Mouse (Mus musculus) heart, embryonic 10.5 days (tissue): ENCODE data around the gene Mrps7. TPM values are rescaled to one million over a fixed set of nuclear protein-coding genes. Genes with fewer than 3 reads are reported as not detected.

Source experiments
- DNase-seq: peaks from one replicate; pipeline ENCODE4 v3.0.0-alpha.2; 2017; ENCODE audit warnings: low spot score
- H3K27ac ChIP-seq: fragments of 300-500 bp; sonication (generic); 2 replicates; pipeline ENCODE4 v1.5.1; 2016; ENCODE audit warnings: mild to moderate bottlenecking
- H3K27me3 ChIP-seq: fragments of 300-500 bp; sonication (generic); 2 replicates; pipeline ENCODE4 v1.6.1; 2016; ENCODE audit warnings: mild to moderate bottlenecking; ENCODE audit not compliant: poor library complexity, insufficient read depth, severe bottlenecking
- H3K36me3 ChIP-seq: fragments of 300-500 bp; sonication (generic); 2 replicates; pipeline ENCODE4 v1.6.1; 2016; ENCODE audit warnings: mild to moderate bottlenecking, moderate library complexity
- H3K4me1 ChIP-seq: fragments of 300-500 bp; sonication (generic); 2 replicates; pipeline ENCODE4 v1.6.1; 2016; ENCODE audit warnings: mild to moderate bottlenecking
- H3K4me3 ChIP-seq: fragments of 300-500 bp; sonication (generic); 2 replicates; pipeline ENCODE4 v1.5.1; 2016; ENCODE audit warnings: mild to moderate bottlenecking, moderate library complexity
- H3K9me3 ChIP-seq: fragments of 300-500 bp; sonication (generic); 2 replicates; pipeline ENCODE4 v1.6.1; 2016; ENCODE audit warnings: mild to moderate bottlenecking, moderate library complexity
- WGBS: fragments of 180-500 bp; shearing (Covaris S2); methylation state at CpG from one replicate; pipeline ENCODE4 v1.1.7; 2016; 5-methylcytosine and 5-hydroxymethylcytosine counted together
- polyA plus RNA-seq: library from polyadenylated mRNA; unstranded; fragments of >200 nt; fragmentation: Nextera tagmentation; extraction: Ambion mirVana; gene quantifications from 2 replicates; pipeline ENCODE4 v1.2.1, GENCODE M21; 2016

The Mrps7 gene
- polyA plus RNA-seq, 1 experiment from 2014 or later = 108 TPM

DNA sequence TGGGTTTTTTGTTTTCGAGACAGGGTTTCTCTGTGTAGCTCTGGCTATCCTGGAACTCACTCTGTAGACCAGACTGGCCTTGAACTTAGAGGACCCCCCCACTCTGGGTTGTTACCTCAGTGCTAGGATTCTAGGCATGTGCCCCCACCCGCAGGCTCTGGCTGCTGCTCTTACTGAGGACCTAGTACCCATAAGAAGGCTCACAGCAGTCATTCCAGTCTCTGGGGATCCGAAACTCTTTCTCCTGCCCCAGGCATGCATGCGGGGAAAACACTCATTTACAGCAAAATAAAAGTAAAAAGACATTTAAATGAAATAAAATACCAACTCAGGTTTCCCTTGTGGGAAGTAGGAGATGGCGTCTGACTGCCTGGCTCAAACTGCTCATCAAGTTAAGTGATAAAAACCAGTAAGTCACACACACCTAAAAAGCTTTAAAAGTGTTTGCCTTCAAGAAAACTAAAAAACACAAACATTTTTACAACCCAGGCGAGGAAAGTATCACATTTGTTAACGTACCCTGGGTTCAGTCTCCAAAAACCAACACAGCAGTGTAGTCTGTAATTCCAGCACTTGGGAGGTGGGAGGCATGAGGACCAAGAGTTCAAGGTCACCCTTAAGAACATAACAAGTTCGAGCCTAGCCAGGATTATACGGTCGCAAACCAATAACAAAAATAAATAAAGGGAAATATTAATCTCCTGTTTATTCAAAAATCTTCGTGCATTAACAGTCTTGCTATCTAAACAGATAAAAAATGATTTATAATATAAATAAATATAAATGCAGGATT is 23.3 kb downstream of the Mrps7 start:
- no peaks in the 10 kb centered on the region for H3K9me3 ChIP-seq
- WGBS = 50% methylated on average over 11 of the region's 11 CpGs
- H3K27me3 ChIP-seq = no peaks in the 10 kb centered on the region
- peak overlapping the region; percentile 81 for H3K27ac ChIP-seq
- H3K36me3 ChIP-seq = peaks cover 23% of the 10 kb centered on the region
- DNase-seq = no peak
- H3K4me1 ChIP-seq = no peaks in the 10 kb centered on the region; the same call in 1 of the 2 replicates
- peak overlapping the region; percentile 75 for H3K4me3 ChIP-seq

DNA sequence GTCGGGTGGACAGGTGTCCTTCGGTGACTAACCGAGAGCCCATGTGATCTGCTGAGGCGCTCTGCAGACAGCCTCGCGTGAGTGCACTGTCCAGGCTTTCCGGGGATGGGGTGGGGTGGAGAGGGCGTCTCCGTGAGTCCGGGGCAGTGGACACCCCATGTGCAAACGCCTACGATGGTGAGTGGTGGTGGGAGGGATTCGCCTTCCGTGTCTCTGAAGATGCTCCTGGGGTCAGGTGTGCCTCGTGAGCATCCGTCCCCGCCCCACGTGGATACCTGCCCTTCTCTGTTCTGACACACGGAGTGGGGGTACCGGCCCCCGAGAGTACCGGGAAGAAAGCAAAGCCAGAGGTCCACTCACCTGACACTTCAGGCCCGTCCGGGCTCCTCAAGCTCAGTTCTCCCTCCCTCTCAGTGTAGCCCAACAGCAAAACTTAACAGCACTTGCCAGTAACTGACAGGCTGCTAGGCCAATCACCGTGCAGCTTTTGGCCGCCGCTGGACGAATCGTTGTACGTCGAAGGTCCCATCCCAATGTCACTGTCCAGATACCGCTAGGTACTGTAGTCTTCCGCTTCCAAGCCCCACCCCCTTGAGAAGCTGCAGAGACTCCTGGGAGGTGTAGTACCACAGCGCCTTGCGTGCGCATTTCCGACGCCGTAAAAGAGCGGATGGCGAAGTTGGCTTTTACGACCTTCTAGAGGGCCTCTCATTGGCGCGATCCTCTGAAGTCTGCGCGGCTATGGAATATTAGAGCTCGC is 24.2 kb downstream of the Mrps7 start, which contains the start of gene Slc25a19:
Gene Slc25a19 (minus strand): TSS at position 591 of the 760 bp plus-strand sequence.
- H3K4me1 ChIP-seq = no peaks in the 10 kb centered on the region; the same call in 1 of the 2 replicates
- WGBS = under 1% methylated on average over 47 of the region's 47 CpGs
- peaks cover 14% of the 10 kb centered on the region for H3K36me3 ChIP-seq
- peak; percentile 100 for DNase-seq
- peak within 1 kb of the TSS; percentile 75 for H3K4me3 ChIP-seq
- peak within 1 kb of the TSS; percentile 81 for H3K27ac ChIP-seq
- H3K27me3 ChIP-seq = no peaks in the 10 kb centered on the region
- no peaks in the 10 kb centered on the region for H3K9me3 ChIP-seq

DNA sequence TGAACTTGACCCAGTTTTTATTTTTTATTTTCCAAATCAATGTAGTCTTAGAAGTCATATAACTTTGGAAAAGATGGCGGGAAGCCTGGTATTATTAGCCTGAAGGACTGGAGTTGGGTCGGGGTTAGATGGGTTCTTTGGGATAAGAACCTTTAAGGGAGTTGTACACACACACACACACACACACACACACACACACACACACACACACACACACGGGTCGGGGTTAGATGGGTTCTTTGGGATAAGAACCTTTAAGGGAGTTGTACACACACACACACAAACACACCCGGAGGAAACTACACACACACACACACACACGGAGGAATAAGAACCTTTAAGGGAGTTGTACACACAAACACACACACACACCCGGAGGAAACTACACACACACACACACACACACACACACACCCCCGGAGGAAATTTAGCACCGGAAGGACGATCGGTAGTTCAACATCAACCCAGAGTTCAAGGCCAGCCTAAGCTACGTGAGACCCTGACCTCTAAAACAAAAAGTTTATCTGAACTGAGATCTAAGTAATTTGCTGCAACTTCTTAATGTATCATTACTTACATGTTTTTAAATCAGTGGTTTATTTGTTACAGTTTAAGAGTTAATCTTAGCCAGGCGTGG is 24.9 kb downstream of the Mrps7 start:
- Histone ChIP-seq H3K36me3 (peaks cover 7% of the 10 kb centered on the region), H3K27ac (peak overlapping the region; percentile 81), H3K27me3 (no peaks in the 10 kb centered on the region), H3K4me3 (peak overlapping the region; percentile 75), H3K9me3 (no peaks in the 10 kb centered on the region), H3K4me1 (no peaks in the 10 kb centered on the region; the same call in 1 of the 2 replicates)
- WGBS = 54% methylated on average over 13 of the region's 13 CpGs
- DNase-seq = no peak

DNA sequence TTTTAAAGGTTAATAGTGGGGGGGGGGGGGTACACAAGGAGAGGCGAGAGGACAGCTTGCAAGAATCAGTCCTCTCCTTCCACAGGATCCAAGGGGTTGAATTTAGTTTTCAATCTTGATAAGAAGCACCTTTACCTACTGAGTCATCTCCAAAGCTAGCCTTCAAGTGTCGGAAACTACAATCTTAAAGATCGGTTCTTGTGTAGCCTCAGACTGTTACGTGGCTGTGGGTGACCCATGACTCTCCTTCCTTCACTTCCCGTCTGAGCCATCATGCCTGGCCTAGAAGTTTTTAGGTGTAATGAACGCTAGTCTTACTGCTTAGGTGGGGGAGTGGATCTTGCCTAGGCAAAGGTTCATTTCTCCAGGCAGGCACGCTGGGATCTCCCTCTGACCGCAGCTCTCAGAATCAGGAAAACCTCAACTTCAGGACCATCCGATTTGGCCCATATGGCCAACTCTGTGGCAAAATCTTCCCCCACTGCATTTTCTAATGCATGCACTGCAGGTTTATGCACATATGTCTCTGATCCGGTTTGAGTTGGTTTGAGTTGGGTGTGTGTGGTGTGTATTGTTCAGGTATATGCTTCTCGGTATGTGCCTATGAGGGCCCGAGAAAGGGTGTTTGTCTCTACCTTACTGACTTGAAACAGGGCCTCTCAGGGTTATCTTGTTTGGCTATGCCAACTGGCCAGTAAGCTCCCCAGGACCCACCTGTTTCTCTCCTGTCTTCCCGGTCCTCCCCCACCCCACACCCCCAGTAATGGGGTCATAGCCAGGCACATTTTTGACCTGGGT is 26.2 kb downstream of the Mrps7 start:
- no peak for DNase-seq
- no peaks in the 10 kb centered on the region for H3K9me3 ChIP-seq
- H3K27ac ChIP-seq = no peak overlapping the region
- H3K27me3 ChIP-seq = no peaks in the 10 kb centered on the region
- no peaks in the 10 kb centered on the region; the same call in 1 of the 2 replicates for H3K4me1 ChIP-seq
- 85% methylated on average over 13 of the region's 13 CpGs for WGBS
- H3K4me3 ChIP-seq = no peak overlapping the region
- H3K36me3 ChIP-seq = peaks cover 2% of the 10 kb centered on the region; the same call in 1 of the 2 replicates

DNA sequence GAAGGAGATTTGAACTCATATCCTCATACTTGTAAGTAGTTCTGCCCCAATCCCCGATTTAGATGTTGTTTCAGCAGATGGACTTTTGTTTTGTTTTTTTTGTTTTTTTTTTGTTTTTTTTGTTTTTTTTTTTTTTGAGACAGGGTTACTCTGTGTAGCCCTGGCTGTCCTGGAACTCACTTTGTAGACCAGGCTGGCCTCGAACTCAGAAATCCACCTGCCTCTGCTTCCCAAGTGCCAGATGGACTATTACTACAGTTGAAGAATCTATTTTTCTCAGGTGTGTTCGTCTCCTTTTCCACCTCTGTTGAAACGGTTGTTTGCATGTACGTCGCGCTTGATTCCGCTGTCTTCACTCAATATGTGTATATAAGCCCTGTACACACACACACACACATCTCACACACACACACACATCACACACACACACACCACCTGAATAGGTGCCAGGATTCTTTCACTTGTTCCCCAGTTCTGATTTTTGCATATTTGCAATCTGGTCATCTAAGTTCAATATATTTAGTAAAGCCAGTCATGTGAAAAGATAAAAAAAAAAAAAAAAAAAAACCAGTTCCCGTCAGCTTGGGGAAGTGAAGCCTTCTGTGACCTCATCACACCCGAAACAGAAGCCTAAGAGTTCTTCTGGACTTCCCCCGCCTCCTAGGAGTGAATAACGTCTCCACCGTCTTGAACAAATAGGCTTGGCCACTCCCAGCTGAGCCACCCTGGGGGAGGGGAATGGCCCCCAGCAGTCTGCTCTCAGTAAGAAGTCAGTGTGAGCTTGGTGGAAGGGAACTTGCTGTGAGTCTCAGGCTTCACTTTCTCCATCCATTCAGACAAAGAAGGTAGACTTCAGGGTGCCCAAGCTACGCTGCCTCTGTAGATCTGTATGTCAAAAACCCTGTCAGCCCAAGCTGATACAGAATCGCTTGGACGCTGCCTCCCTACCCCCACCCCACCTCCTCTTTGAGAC is 27.1 kb downstream of the Mrps7 start:
- no peaks in the 10 kb centered on the region for H3K9me3 ChIP-seq
- 51% methylated on average over 16 of the region's 16 CpGs for WGBS
- peak overlapping the region; percentile 47; the same call in 1 of the 2 replicates for H3K27ac ChIP-seq
- no peaks in the 10 kb centered on the region; the same call in 1 of the 2 replicates for H3K4me1 ChIP-seq
- no peak for DNase-seq
- H3K36me3 ChIP-seq = no peaks in the 10 kb centered on the region
- H3K4me3 ChIP-seq = 0 out of 2 replicates have a peak overlapping the region, but pooled peaks have one; percentile 8
- no peaks in the 10 kb centered on the region for H3K27me3 ChIP-seq

DNA sequence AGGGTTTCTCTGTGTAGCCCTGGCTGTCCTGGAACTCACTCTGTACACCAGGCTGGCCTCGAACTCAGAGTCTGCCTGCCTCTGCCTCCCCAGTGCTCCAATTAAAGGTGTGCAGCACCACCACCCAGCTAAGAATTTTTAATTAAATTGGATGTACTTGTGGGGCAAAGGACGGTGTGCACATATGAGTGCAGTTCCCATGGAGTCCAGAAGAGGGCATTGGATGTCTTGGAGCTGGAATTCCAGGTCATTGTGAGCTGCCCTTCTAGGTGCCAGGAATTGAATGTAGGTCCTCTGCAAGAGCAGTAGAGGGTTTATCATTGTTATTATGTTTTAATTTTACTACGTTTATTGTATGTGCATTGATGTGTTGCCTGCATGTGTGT is 27.8 kb downstream of the Mrps7 start:
- Histone ChIP-seq H3K9me3 (no peaks in the 10 kb centered on the region), H3K36me3 (no peaks in the 10 kb centered on the region), H3K4me1 (no peaks in the 10 kb centered on the region; the same call in 1 of the 2 replicates), H3K4me3 (no peak overlapping the region), H3K27ac (0 out of 2 replicates have a peak overlapping the region, but pooled peaks have one; percentile 47), H3K27me3 (no peaks in the 10 kb centered on the region)
- 17% methylated on average over 3 of the region's 3 CpGs for WGBS
- no peak for DNase-seq

DNA sequence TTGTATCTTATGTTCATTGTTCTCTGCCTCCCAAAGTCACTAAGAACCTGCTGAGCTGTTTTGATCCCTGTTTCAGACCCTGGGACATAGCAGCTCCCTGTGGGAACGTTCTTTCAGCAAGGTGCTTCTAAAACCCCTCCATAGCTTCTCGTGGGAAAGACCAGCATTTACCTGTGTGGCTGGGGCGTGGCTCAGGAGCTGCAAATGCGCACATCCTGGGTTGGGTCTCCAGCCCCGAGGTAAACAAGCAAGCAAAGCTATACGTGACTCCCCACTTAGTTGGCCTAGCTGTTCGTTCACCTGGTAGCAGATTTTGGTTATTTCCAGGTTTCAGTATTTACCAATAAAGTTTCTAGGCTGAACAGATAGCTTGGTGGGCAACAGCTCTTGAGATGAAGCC is 28.5 kb downstream of the Mrps7 start:
- no peaks in the 10 kb centered on the region for H3K4me1 ChIP-seq
- no peak for DNase-seq
- no peaks in the 10 kb centered on the region for H3K9me3 ChIP-seq
- no peaks in the 10 kb centered on the region for H3K27me3 ChIP-seq
- no peak overlapping the region for H3K4me3 ChIP-seq
- no peaks in the 10 kb centered on the region for H3K36me3 ChIP-seq
- no peak overlapping the region for H3K27ac ChIP-seq
- 75% methylated on average over 7 of the region's 7 CpGs for WGBS

DNA sequence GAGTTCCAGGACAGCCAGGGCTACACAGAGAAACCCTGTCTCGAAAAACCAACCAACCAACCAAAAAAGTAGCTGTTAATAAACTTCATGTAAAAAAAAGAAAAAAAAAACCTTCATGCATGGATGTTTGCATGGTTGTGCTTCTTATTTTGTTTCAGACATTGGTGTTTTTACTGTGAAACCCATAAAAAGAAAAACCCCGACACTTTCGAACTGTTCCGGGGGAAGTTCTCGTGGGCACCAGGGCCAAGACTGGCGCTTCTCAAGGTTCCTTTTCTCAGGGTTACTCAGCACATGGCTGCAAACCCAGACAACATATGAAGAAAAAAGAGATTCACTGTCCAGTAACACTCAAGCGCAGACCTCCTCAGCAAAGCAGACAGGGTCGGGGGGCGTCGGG is 29.1 kb downstream of the Mrps7 start:
- Histone ChIP-seq H3K4me1 (no peaks in the 10 kb centered on the region), H3K9me3 (no peaks in the 10 kb centered on the region), H3K27ac (no peak overlapping the region), H3K27me3 (no peaks in the 10 kb centered on the region), H3K4me3 (no peak overlapping the region), H3K36me3 (no peaks in the 10 kb centered on the region)
- WGBS = 82% methylated on average over 10 of the region's 10 CpGs
- no peak for DNase-seq

DNA sequence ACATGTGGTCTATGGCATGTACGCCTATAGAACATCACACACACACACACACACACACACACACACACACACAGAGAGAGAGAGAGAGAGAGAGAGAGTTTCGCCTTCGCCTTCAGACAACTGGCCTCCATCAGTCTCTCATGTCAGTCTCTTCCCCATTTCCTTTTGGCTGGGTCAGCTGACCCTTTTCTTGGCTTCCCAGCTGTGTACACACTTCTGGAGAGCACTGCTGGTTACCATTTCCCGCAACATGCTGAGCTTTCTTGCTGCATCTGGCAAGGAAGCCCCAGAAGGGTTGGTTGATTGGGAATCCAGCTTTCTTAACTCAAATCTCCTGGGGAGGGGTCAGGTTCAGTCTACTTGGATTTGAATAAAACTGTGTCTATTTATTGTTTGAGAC is 30.4 kb downstream of the Mrps7 start:
- Histone ChIP-seq H3K4me1 (0 out of 2 replicates have a peak, but pooled peaks cover 2% of the 10 kb centered on the region), H3K27ac (no peak overlapping the region; the same call in 1 of the 2 replicates), H3K36me3 (no peaks in the 10 kb centered on the region), H3K9me3 (no peaks in the 10 kb centered on the region), H3K27me3 (no peaks in the 10 kb centered on the region), H3K4me3 (no peak overlapping the region)
- no peak for DNase-seq
- WGBS = 74% methylated on average over 4 of the region's 4 CpGs

DNA sequence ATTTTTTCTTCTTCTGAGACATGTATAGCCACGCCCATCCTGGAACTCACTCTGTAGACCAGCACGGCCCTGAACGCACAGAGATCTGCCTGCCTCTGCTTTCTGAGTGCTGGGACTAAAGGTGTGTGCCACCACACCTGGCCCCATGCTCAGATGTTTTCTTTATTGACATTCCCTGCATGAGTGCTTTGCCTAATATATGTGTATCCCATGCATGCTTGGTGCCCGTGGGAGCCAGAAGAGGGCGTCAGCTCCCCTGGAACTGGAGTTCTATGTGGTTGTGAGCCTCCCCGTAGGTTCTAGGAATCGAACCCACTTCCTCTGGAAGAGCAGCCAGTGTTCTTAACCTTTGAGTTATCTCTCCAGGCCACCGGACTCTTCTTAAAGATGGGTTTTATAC is 31.3 kb downstream of the Mrps7 start:
- WGBS = 78% methylated on average over 8 of the region's 8 CpGs
- no peaks in the 10 kb centered on the region for H3K9me3 ChIP-seq
- H3K27me3 ChIP-seq = no peaks in the 10 kb centered on the region
- H3K27ac ChIP-seq = no peak overlapping the region
- 0 out of 2 replicates have a peak, but pooled peaks cover 6% of the 10 kb centered on the region for H3K4me1 ChIP-seq
- DNase-seq = no peak
- H3K4me3 ChIP-seq = no peak overlapping the region
- H3K36me3 ChIP-seq = no peaks in the 10 kb centered on the region

DNA sequence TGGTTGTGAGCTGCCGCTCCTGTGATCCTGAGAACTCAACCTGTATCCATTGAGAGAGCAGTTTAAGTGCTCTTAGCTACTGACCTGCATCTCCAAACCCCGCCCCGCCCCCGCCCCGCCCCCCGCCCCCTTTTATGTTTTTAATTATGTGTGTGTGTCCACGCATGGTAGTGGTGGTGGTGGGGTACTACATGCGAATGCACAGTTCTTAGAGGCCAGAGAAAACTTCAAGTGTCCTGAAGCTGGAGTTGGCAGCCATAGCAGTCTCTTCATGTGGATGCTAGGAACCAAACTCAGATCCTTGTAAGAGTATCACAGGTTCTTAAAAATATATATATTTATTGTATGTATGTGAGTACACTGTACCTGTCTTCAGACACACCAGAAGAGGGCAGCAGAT is 31.8 kb downstream of the Mrps7 start:
- 73% methylated on average over 8 of the region's 8 CpGs for WGBS
- no peaks in the 10 kb centered on the region for H3K36me3 ChIP-seq
- no peaks in the 10 kb centered on the region for H3K9me3 ChIP-seq
- DNase-seq = no peak
- H3K4me1 ChIP-seq = 0 out of 2 replicates have a peak, but pooled peaks cover 6% of the 10 kb centered on the region
- no peaks in the 10 kb centered on the region for H3K27me3 ChIP-seq
- no peak overlapping the region for H3K27ac ChIP-seq
- H3K4me3 ChIP-seq = no peak overlapping the region
